Mouse (Mus musculus) kidney, embryonic 14.5 days (tissue): ENCODE measurements around the gene Ccdc186. TPM values are rescaled to one million over a fixed set of nuclear protein-coding genes. Genes with fewer than 3 reads are reported as not detected.
"Not testable (repeated sequence)": the region's sequence is repeated elsewhere in the genome, so short reads cannot be mapped to it uniquely, and the experiment has no call there.

Experiments
- ATAC-seq: fragments of 200-750 bp; cut with Nextera tagmentation; 2 replicates; pipeline ENCODE4 v1.8.0; 2017; ENCODE audit warnings: moderate number of reproducible peaks, mild to moderate bottlenecking, moderate TSS enrichment, moderate library complexity; ENCODE audit not compliant: low FRiP score, low TSS enrichment
- H3K27ac ChIP-seq: fragments of 300-500 bp; sonication (generic); 2 replicates; pipeline ENCODE4 v1.5.1; 2014; ENCODE audit warnings: low read depth, mild to moderate bottlenecking, low read length, moderate library complexity, mixed read lengths
- H3K27me3 ChIP-seq: fragments of 300-500 bp; sonication (generic); 2 replicates; pipeline ENCODE4 v1.6.1; 2014; ENCODE audit warnings: mild to moderate bottlenecking, low read length; ENCODE audit not compliant: control insufficient read depth, insufficient read depth
- H3K36me3 ChIP-seq: fragments of 300-500 bp; sonication (generic); 2 replicates; pipeline ENCODE4 v1.6.1; 2014; ENCODE audit warnings: low read length, mixed read lengths; ENCODE audit not compliant: control insufficient read depth, insufficient read depth
- H3K4me1 ChIP-seq: fragments of 300-500 bp; sonication (generic); 2 replicates; pipeline ENCODE4 v1.6.1; 2014; ENCODE audit warnings: low read length, mixed read lengths; ENCODE audit not compliant: control insufficient read depth, insufficient read depth
- H3K4me2 ChIP-seq: fragments of 300-500 bp; sonication (generic); replicated peaks from 2 replicates; pipeline ENCODE4 v1.6.1; 2014; ENCODE audit warnings: low read depth, mild to moderate bottlenecking, low read length
- H3K4me3 ChIP-seq: fragments of 300-500 bp; sonication (generic); 2 replicates; pipeline ENCODE4 v1.5.1; 2014; ENCODE audit warnings: mild to moderate bottlenecking, low read length
- H3K9ac ChIP-seq: fragments of 300-500 bp; sonication (generic); 2 replicates; pipeline ENCODE4 v1.6.1; 2014; ENCODE audit warnings: low read depth, mild to moderate bottlenecking, low read length, moderate library complexity
- H3K9me3 ChIP-seq: fragments of 300-500 bp; sonication (generic); 2 replicates; pipeline ENCODE4 v1.6.1; 2016; ENCODE audit warnings: low read length; ENCODE audit not compliant: control insufficient read depth
- WGBS: fragments of 180-500 bp; shearing (Covaris S2); extraction: QIAGEN DNeasy Blood & Tissue Kit; methylation state at CpG from one replicate; pipeline ENCODE4 v1.1.7; 2014; 5-methylcytosine and 5-hydroxymethylcytosine counted together
- polyA plus RNA-seq: library from polyadenylated mRNA; unstranded; fragments of >200 nt; fragmentation: Nextera tagmentation; extraction: Ambion mirVana; gene quantifications from 2 replicates; pipeline ENCODE4 v1.2.1, GENCODE M21; 2014

The Ccdc186 gene
- polyA plus RNA-seq, 1 experiment from 2014 or later = 22.9 TPM

- 85% methylated on average over 7 of the region's 7 CpGs for WGBS
- H3K36me3 ChIP-seq = peaks cover 41% of the 10 kb centered on the region
These were observed 34.1 kb downstream of the Ccdc186 start for GRCm38 (mm10) chr19:56787911-56788310.

GRCm38 (mm10) chr19:56778532-56778931, 43.5 kb downstream of the Ccdc186 start:
- H3K9ac ChIP-seq, H3K27ac ChIP-seq, H3K4me2 ChIP-seq, H3K4me3 ChIP-seq, ATAC-seq, H3K36me3 ChIP-seq, H3K9me3 ChIP-seq: not testable (repeated sequence)
- 95% methylated on average over 7 of the region's 7 CpGs for WGBS
- Histone ChIP-seq H3K4me1 (peaks cover 10% of the 10 kb centered on the region), H3K27me3 (peaks cover 20% of the 10 kb centered on the region)

More at GRCm38 (mm10) chr19:56787911-56788310, 34.1 kb downstream of the Ccdc186 start:
- H3K9ac ChIP-seq = no peak overlapping the region
- no peak overlapping the region for H3K4me2 ChIP-seq
- no peaks in the 10 kb centered on the region for H3K4me1 ChIP-seq
- no peak overlapping the region for H3K27ac ChIP-seq
- no peaks in the 10 kb centered on the region for H3K27me3 ChIP-seq
- H3K4me3 ChIP-seq = no peak overlapping the region
- no peak for ATAC-seq
- no peaks in the 10 kb centered on the region for H3K9me3 ChIP-seq

DNA sequence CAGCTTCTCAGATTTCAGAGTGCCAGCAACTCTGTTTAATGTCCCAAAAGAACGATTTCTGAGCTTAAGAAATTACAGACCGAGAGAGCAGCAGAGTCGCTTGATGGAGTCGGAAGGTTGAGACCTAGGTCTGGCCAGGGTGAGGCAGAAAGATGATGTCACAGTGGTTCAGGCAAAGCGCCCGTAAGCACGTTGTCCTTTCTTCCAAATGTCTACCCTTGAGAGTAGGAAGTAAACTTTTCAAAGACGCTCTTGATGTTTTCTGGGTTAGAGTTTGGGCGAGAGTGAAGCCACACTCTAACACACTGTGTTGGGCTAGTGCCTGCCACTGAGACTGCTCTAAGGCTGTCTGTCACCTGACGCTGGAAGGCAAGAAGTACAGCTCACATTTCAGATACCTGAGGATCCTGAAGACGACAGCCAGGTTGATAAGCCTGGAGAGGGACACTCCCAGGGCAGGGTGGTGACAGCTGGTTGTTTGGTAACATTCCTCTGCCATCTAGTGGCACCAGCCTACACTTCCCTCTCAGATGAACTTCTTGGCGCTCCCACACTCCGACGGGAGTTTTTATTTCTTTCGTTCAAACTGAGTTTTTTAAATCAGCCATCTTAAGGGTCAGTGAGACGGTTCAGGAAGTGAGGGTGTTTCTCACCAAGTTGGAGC, 45.1 kb downstream of the Ccdc186 start:
- peaks cover 20% of the 10 kb centered on the region for H3K27me3 ChIP-seq
- no peak overlapping the region for H3K4me3 ChIP-seq
- ATAC-seq = peak; percentile 64; the same call in 1 of the 2 replicates
- no peaks in the 10 kb centered on the region for H3K36me3 ChIP-seq
- H3K9ac ChIP-seq = no peak overlapping the region
- WGBS = 20% methylated on average over 16 of the region's 16 CpGs
- no peak overlapping the region for H3K27ac ChIP-seq
- H3K4me2 ChIP-seq = no peak overlapping the region; the same call in 1 of the 2 replicates
- H3K9me3 ChIP-seq = no peaks in the 10 kb centered on the region
- peaks cover 10% of the 10 kb centered on the region for H3K4me1 ChIP-seq

- Histone ChIP-seq H3K27ac (no peak overlapping the region), H3K9ac (no peak overlapping the region), H3K4me3 (peak overlapping the region; percentile 26), H3K4me1 (peaks cover 10% of the 10 kb centered on the region), H3K4me2 (peak overlapping the region; percentile 53), H3K9me3 (no peaks in the 10 kb centered on the region), H3K27me3 (peaks cover 20% of the 10 kb centered on the region), H3K36me3 (no peaks in the 10 kb centered on the region)
- 5% methylated on average over 18 of the region's 18 CpGs for WGBS
- ATAC-seq = peak; percentile 52; the same call in 1 of the 2 replicates
These were observed 45.9 kb downstream of the Ccdc186 start for GRCm38 (mm10) chr19:56775893-56776718.

DNA sequence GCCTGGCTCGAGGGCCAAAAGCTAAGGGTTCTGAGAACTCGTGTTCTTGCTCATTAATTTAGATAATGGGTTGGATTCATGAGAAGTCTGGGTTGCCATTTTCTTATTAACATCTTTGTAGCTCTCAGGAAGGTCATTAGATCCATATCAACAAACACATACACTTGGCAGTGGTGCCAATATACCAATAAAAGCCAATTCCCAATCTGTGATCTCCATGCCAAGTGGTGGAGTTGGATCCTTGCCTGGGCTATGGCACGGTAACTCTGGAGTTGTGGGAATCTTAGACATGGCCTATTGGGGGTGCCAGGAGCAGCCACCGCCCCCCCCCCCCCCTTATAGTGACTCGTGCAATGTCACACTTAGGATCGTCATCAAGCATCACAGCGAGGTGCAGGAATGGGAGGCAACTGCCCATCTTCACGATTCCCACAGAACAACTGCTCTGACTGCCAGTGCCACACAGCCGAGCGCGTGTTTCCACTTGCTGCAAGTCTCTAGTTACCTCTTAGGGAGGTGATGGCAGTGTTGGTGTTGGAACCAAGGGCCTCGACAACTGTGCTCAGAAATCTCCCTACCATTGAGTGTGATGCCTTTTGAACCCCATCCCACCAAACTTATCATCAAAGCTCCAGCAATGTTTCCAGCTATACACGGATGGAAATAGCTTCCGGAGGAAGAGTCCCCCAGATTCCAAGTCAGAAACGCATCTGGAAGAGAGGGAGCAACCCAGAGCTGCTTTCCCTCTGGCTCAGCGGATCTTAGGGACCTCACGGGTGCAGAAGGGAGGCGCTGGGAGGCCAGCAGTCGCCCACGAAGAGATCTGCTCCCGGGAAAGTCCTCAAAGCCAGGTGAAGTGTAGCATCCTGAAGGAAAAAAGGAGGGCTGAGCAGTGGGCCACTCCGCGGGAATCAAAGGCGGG, 46.8 kb downstream of the Ccdc186 start:
- Histone ChIP-seq H3K4me1 (peaks cover 10% of the 10 kb centered on the region), H3K9me3 (no peaks in the 10 kb centered on the region), H3K36me3 (no peaks in the 10 kb centered on the region), H3K9ac (no peak overlapping the region), H3K4me2 (peak overlapping the region; percentile 53), H3K27me3 (peaks cover 20% of the 10 kb centered on the region), H3K27ac (no peak overlapping the region), H3K4me3 (peak overlapping the region; percentile 26)
- 24% methylated on average over 24 of the region's 24 CpGs for WGBS
- no peak for ATAC-seq

DNA sequence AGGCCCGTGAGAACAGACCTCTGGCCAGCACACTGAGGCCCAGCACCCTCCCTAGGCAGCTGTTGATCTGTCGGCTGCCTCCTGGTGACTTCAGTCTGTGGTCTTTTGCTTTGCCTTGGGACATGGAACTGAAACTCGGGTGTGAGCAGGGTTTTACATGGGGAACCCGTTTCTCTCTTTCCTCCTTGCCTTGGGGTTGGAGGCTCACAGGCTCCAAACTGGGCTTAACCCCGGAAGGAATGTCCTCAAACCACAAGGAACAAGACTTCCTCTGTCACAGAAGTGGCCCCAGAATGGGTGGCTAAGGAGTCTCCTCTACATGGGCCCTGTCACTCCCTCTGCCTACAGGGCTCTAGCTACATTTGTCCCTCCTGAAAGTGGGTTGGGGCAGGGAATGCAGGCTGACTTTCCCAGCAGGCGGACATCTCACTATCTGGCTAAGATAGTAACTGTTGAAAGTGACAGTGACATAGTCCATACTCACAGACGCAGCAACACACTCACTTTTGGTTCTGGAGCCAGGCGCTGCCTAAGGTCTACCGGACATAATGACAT, 47.5 kb downstream of the Ccdc186 start:
- Histone ChIP-seq H3K4me3 (no peak overlapping the region), H3K4me2 (no peak overlapping the region), H3K27ac (no peak overlapping the region), H3K36me3 (no peaks in the 10 kb centered on the region), H3K4me1 (peaks cover 10% of the 10 kb centered on the region), H3K9ac (no peak overlapping the region), H3K9me3 (no peaks in the 10 kb centered on the region), H3K27me3 (peaks cover 20% of the 10 kb centered on the region)
- ATAC-seq = no peak
- 79% methylated on average over 9 of the region's 9 CpGs for WGBS

GRCm38 (mm10) chr19:56773393-56773971, 48.5 kb downstream of the Ccdc186 start:
- no peak for ATAC-seq
- Histone ChIP-seq H3K4me2 (no peak overlapping the region), H3K27ac (no peak overlapping the region)

GRCm38 (mm10) chr19:56772158-56772557, 49.8 kb downstream of the Ccdc186 start:
- 92% methylated on average over 7 of the region's 7 CpGs for WGBS
- H3K27me3 ChIP-seq = peaks cover 14% of the 10 kb centered on the region; the same call in 1 of the 2 replicates
- peaks cover 10% of the 10 kb centered on the region for H3K4me1 ChIP-seq
- no peak overlapping the region for H3K9ac ChIP-seq
- H3K27ac ChIP-seq = no peak overlapping the region
- no peak overlapping the region for H3K4me2 ChIP-seq
- no peaks in the 10 kb centered on the region for H3K36me3 ChIP-seq
- ATAC-seq = no peak
- no peak overlapping the region for H3K4me3 ChIP-seq
- H3K9me3 ChIP-seq = no peaks in the 10 kb centered on the region

More at GRCm38 (mm10) chr19:56773393-56773971, 48.5 kb downstream of the Ccdc186 start:
- H3K4me3 ChIP-seq = no peak overlapping the region
- no peaks in the 10 kb centered on the region for H3K9me3 ChIP-seq
- 81% methylated on average over 10 of the region's 10 CpGs for WGBS
- peaks cover 10% of the 10 kb centered on the region for H3K4me1 ChIP-seq
- no peaks in the 10 kb centered on the region for H3K36me3 ChIP-seq
- H3K9ac ChIP-seq = no peak overlapping the region
- peaks cover 20% of the 10 kb centered on the region for H3K27me3 ChIP-seq
